Mouse (Mus musculus) T-helper 17 cell (primary cell): ENCODE measurements around the gene Esrra.

Experiments
- in situ Hi-C, 2 experiments: fragments of 300-600 bp; cut with MboI, MseI; formaldehyde crosslinking; loops; 1 replicate in 1 of 2; 2 replicates in 1 of 2; pipeline ENCODE4 v1.15.1; 2025; ENCODE audit warnings: high pct_unique_total_duplicates in 2 of 2

Gene Esrra

GRCm38 (mm10) chr19:6921647-6922567, at the start of gene Esrra:
Gene Esrra (minus strand): TSS chr19:6921813.
- in situ Hi-C loops = loop anchor here in 1 of 2 experiments (5.0 kb wide), 1 partner anchor 50 kb away; the partner anchor contains the start of gene Ppp1r14b

DNA sequence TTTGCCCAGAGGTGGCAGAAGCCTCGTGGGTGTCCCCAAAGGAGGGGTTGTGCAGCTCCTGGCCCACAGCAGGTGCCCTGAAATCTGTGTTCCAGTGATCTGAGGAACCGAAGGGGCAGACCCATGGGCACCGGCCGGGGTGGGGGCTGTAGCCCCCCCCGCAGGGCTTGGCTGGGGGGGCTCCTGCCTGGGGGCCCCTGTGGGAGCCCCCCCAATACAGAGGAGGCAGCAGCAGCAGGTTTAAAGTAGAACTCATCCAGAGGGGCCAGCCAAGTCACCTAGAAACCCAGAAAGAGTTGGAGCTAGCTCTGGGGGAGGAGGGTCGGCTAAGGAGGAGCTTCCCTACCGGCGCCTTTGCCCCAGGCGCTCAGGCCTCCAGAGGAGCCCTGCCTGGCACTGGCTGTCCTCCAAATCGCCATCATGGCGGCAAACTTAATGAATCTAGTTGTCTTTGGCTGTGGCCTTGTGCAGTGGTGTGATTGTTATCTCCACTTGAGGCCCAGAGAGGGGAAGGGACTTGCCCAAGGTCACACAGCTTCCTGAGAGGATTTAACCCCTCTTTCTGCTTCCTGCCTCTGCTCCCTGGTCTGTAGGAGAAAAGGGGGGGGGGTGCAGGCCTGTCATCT, 49.0 kb upstream of the Esrra start:
- in situ Hi-C loops = loop anchor here in 1 of 2 experiments (5.0 kb wide), 1 partner anchor 48 kb away; the partner anchor contains the start of gene Esrra

GRCm38 (mm10) chr19:6969665-6970381, 48.2 kb upstream of the Esrra start:
- in situ Hi-C loops = loop anchor here in 1 of 2 experiments (5.0 kb wide), 1 partner anchor 48 kb away; the partner anchor contains the start of gene Esrra

DNA sequence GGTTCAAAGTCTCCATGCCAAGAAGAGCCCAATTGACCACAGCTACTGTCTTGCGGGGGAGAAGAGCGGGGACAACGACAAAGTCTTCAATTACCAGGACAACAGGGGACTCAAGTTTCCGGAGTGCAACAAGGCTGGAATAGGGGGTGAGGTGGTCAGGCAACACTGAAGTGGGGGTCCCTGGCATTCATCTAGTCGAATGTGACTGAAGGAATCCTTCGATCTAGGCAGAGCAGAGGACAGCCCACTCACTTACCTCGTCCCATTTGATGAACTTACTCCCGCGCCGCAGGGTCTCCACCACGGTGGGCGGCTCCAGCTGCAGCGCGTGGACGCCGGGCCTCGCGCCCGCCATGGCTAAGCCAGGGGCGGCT, 47.7 kb upstream of the Esrra start:
- in situ Hi-C loops = no loop called here

- in situ Hi-C loops = no loop called here
Measured at GRCm38 (mm10) chr19:6968491-6969271, 47.1 kb upstream of the Esrra start.

DNA sequence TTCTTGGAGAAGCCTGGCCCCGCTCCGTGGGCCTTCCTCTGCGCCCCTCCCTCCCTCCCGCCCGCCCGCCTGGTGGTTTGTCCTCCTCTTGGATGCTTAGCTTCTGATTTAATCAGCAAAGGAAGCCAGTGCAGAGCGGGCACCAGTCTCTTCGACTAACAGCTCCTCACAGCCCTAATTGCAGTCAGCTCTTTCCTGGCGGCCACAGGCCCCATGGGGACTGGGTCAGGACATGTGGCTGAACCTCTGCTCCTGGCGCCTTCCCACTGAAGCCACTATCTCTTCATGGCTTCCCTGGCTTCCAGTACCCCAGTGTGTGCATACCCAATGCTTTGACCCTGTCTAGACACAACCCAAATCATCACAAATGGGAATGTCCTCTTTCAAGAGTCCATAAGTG, 34.8 kb upstream of the Esrra start:
- in situ Hi-C loops = loop anchor here in 1 of 2 experiments (10.0 kb wide), 1 partner anchor 552 kb away; no protein-coding TSS in a partner anchor

DNA sequence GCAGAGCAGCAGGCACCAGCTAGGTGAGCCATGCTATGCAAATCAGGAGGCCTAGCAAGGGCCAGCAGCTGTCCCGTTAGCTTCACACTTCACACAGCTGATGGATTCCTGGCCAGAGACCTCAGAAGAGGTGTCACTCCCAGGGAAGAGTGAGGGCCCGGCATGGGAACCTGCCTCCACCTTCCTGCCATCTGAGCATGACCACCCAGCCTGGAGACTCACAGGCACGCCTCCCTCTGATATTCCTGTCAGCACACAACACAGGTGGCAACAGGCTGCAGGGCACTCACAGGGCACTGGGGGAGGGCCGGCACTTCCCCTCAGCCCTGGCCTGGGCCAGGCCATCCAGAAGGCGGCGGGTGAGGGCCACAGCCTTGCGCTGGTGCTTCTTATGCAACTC, 33.8 kb upstream of the Esrra start:
- in situ Hi-C loops = loop anchor here in 1 of 2 experiments (10.0 kb wide), 1 partner anchor 551 kb away; no protein-coding TSS in a partner anchor

DNA sequence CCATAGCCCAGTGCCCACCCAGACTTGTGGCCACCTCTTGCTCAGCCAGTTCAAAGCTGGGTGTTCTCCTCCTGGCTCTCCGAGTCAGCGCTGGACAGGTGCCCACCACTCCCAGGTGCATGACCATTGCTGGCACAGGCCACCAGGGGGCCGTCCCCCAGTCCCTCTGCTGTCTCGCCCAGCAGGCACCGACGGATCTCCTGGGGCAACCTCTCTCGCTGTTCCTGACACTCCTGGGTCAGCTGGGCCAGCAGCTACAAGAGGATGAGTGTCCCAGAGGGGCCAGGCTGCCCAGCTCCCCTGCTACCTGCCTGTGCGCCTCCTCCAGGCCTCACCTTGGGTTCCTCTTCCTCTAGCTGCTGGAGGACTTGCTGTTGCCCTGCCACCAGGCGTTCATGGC, 32.4 kb upstream of the Esrra start:
- in situ Hi-C loops = loop anchor here in 1 of 2 experiments (10.0 kb wide), 1 partner anchor 549 kb away; no protein-coding TSS in a partner anchor

DNA sequence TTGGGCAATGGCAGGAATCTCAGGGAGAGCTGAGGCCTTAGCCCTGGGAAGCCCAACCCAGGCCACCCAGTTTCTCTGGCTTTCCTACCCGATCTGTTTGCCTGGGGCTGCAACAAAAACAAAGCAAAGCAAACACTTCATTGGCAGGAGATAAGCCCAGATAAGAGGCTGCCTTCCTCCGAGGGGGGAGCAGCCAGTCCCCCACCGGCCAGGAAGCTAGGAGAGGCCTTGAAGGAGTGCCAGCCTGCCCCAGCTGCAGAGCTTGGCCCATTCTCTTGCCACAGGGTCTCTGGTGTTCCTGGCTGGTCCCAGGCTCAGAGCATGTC, 31.1 kb upstream of the Esrra start:
- in situ Hi-C loops = loop anchor here in 1 of 2 experiments (10.0 kb wide), 1 partner anchor 548 kb away; no protein-coding TSS in a partner anchor

GRCm38 (mm10) chr19:6951994-6952711, 30.5 kb upstream of the Esrra start:
- in situ Hi-C loops = loop anchor here in 1 of 2 experiments (10.0 kb wide), 1 partner anchor 547 kb away; no protein-coding TSS in a partner anchor

DNA sequence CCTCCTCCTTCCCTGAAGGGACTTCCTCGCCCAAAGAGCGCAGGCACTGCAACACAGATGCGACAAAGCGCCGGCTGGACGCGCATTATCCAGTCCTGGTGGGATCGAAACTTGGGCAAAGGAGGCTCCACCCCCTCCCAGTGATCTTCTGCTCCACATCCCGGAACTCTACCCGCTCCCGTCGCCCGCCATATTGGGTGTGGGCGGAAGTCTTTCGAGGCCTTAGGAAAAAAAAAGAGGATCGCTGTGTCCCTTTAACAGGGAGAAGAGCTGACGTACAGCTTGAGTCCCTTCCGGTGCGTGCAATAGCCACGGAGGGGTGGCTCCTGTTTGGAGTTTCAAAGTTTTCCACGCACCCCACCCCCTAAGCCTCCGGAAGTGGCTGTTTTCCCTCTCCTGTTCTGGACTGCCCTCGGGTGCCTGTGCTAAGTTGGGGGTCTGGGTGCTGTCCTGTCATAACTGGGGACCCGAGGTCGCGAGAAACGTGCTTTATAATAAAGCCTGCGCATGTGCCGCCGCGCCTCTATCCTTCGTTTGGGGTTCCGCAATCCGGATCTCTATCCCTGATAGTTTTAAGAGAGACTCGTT, 29.9 kb upstream of the Esrra start:
- in situ Hi-C loops = loop anchor here in 1 of 2 experiments (10.0 kb wide), 1 partner anchor 547 kb away; no protein-coding TSS in a partner anchor

DNA sequence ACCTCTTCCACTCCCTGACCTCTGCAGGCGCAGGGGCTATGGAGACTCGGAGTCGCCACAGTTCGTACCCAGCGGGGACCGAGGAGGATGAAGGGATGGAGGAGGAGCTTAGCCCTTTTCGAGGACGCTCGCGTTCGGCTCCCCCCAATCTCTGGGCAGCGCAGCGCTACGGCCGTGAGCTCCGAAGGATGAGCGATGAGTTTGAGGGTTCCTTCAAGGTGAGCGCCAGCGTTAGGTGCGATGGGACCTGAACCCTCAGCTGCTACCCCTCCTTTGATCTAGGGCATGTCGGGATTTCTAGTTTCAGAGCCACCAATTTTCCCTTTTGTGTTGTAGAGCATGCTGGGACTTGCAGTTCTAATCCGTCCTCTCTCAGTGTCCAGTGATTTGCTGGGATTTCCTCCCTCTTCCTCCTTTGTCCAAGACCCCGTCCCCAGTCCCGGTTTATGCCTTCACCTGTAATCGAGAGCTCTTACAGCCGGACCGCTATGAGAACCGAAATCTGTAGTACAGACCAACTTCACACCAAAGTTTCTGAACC, 29.1 kb upstream of the Esrra start:
- in situ Hi-C loops = loop anchor here in 1 of 2 experiments (10.0 kb wide), 1 partner anchor 546 kb away; no protein-coding TSS in a partner anchor

GRCm38 (mm10) chr19:6949951-6950350, 28.3 kb upstream of the Esrra start:
- in situ Hi-C loops = loop anchor here (5.0 to 10.0 kb wide), 2 partner anchors 263 to 545 kb away; no protein-coding TSS in a partner anchor

DNA sequence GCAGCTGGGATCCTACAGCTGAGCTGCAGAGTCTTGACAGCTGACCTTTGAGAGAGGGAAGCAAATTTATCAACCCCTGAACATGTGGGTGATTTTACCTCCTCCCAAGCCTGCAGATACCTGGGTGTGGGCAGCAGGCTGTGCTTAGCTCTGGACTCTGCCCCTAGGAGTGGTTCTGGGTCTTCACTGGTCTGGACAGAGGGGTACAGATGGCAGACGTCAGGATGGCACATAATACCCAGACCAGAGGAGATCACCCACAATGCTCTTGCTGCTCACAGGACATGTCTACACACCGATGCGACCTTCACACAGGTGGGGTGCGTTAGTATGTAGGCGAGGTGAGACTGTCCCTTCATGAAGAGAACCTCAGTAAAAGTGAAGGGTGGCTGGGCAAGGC, 27.9 kb upstream of the Esrra start:
- in situ Hi-C loops = loop anchor here in 1 of 2 experiments (5.0 kb wide), 1 partner anchor 262 kb away; no protein-coding TSS in a partner anchor

DNA sequence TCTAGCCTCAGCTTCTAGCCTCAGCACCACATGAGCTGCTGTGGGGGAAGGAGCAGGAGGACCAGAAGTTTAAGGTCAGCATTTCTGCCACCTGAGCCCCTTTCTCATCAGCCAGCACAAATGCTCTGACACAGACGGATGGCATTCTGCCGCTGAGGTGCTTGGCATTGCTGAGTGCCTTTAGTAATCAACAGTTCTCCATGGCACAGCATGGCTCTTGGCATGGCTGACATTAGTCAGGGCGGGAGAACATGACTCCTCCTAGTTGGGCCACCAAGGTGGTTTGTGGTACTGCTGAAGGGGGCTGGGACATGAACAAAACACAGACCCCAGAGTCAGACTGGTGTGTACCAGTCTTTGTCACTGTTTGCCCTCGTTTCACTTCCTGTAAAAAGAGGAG, 26.6 kb upstream of the Esrra start:
- in situ Hi-C loops = loop anchor here in 1 of 2 experiments (5.0 kb wide), 1 partner anchor 261 kb away; no protein-coding TSS in a partner anchor

GRCm38 (mm10) chr19:6947742-6948141, 26.1 kb upstream of the Esrra start:
- in situ Hi-C loops = loop anchor here in 1 of 2 experiments (5.0 kb wide), 1 partner anchor 260 kb away; no protein-coding TSS in a partner anchor

DNA sequence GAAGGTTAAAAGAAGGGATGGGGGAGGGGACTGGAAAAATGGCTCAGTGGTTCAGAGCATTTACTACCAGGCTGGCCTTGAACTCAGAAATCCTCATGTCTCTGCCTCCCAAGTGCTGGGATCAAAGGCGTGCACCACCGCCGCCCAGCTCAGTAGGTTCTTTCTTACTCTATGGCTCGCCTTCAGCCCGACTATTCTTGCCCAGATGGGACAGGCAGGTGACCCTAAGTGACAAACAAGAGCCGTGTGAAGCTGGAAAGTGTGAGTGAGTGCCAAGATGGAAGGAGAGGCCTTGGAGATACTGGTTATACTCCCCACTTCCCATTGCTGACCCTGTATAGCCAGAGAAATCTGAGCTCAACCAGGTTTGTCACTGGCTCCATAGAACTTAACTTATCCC, 22.1 kb upstream of the Esrra start:
- in situ Hi-C loops = no loop called here

- in situ Hi-C loops = no loop called here
Measured at GRCm38 (mm10) chr19:6942764-6943163, 21.2 kb upstream of the Esrra start.

DNA sequence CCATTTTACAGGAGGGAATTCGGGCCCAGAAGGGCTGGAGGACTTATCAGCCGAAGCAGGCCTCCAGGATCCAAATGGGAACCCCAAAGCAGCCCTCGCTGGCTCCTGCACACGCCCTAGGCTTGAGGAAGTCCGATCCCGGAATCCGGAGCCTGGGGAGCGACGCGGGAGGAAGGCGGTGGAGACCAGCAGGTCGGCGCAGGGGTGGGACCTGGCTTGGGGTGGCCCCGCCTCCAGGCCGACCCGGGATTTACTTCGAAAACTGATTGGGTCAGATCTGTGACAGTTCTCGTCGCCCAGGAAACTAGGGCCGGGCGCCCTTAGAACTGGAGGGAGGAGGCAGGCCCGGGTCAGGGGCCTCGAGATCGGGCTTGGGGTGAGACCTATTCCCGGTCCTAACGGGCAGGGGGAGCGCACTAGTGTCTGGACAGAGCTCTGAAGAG, 20.7 kb upstream of the Esrra start, which contains the start of gene Gpr137:
Gene Gpr137 (minus strand): TSS at position 232 of the 443 bp plus-strand sequence.
- in situ Hi-C loops = no loop called here
